Mouse (Mus musculus): ENCODE measurements at regions not wholly inside any gene's neighbourhood (a gene's known extent, or its start where the extent isn't known, plus 50 kb on each side); places are given as distances from the start of the nearest gene placed in this dataset.
"Not testable (repeated sequence)": the region's sequence is repeated elsewhere in the genome, so short reads cannot be mapped to it uniquely, and the experiment has no call there.

GRCm38 (mm10) chr5:75410240-75411186 lies 164.2 kb upstream of the Kit start:
- no peak for DNase-seq

GRCm38 (mm10) chr5:75419282-75419681 lies 155.4 kb upstream of the Kit start:
- DNase-seq, result not testable (repeated sequence)

- no peak for DNase-seq
These were observed 141.8 kb upstream of the Kit start for GRCm38 (mm10) chr5:75432885-75433284.

GRCm38 (mm10) chr5:75437924-75438323 lies 136.8 kb upstream of the Kit start:
- no peak for DNase-seq

GRCm38 (mm10) chr5:75444024-75444604 lies 130.6 kb upstream of the Kit start:
- DNase-seq, result no peak

GRCm38 (mm10) chr5:75446386-75446785 lies 128.3 kb upstream of the Kit start:
- no peak for DNase-seq

GRCm38 (mm10) chr5:75449913-75450525 lies 124.7 kb upstream of the Kit start:
- no peak for DNase-seq

- DNase-seq, result no peak
These were observed 124.2 kb upstream of the Kit start for GRCm38 (mm10) chr5:75450564-75450963.

- DNase-seq, result no peak
These were observed 123.6 kb upstream of the Kit start for GRCm38 (mm10) chr5:75451081-75451480.

- peak; percentile 70 for DNase-seq
These were observed 123.0 kb upstream of the Kit start for GRCm38 (mm10) chr5:75451693-75452092.

GRCm38 (mm10) chr5:75453757-75454390 lies 120.8 kb upstream of the Kit start:
- no peak for DNase-seq

GRCm38 (mm10) chr5:75454961-75455541 lies 119.7 kb upstream of the Kit start:
- no peak for DNase-seq

- no peak for DNase-seq
These were observed 117.3 kb upstream of the Kit start for GRCm38 (mm10) chr5:75457403-75457802.

- no peak for DNase-seq
These were observed 116.4 kb upstream of the Kit start for GRCm38 (mm10) chr5:75458317-75458716.

- DNase-seq, result no peak
These were observed 114.9 kb upstream of the Kit start for GRCm38 (mm10) chr5:75459758-75460354.

GRCm38 (mm10) chr5:75460414-75461025 lies 114.2 kb upstream of the Kit start:
- no peak for DNase-seq

- DNase-seq, result no peak
These were observed 113.3 kb upstream of the Kit start for GRCm38 (mm10) chr5:75461368-75461767.

- DNase-seq, result no peak
These were observed 111.1 kb upstream of the Kit start for GRCm38 (mm10) chr5:75463591-75463990.

GRCm38 (mm10) chr5:75465701-75466100 lies 109.0 kb upstream of the Kit start:
- peak; percentile 63 for DNase-seq

- DNase-seq, result no peak
These were observed 107.8 kb upstream of the Kit start for GRCm38 (mm10) chr5:75466941-75467340.

- DNase-seq, result no peak
These were observed 106.8 kb upstream of the Kit start for GRCm38 (mm10) chr5:75467916-75468315.
